Mouse (Mus musculus): ENCODE measurements around the gene Ablim2. TPM values are rescaled to one million over a fixed set of nuclear protein-coding genes. Genes with fewer than 3 reads are reported as not detected.

The Ablim2 gene
- polyA plus RNA-seq, 1 experiment from 2014 or later, result 4.1 TPM

DNA sequence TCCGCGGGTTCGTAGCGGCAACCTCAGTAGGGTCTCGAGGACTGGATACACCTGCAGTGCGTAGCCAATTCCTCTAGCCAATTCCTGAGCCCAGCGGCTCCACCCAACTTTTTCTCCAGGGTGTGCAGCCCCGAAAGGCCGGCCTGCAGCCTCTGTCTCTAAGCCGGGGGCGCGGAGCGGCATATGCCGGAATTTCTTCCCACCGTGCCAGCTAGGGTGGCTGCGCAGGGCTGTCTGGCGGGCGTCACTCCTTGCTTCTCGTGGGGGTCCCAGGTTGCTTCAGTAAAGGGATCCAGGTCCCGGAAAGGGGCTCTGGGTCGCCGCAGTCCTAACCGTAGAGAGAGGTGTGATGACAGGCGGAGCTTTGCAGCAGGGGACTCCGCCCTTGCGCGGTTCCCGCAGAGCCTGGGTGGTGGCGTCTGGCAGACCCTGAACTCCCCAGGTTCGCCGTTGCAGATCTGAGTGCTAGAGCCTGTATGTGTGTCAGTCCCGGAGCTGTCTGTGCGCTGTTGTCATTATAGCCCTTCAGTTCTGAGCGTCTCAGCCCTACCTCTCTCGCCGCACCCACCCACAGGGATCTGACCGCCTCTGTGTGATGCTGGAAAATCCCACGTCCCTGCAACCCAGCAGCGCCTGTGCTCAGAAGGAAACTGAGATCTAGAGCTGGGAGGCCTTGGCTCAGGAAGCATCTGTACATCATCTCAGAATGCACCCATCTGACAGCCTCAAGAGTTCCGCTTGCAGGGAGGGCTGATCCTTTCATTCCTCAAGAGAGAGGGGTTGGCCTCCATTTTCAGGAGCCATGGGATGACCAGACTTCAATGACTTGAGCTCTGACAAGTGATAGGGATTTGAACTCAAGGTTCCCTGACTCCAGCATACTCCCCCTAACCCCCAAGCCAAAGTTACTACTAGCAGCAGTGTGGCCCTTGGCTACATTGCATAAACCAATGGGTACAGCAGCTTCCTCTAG is 687 bp downstream of the Ablim2 start:
- Histone ChIP-seq H3K27me3 (replicated peaks) (peaks cover 39% of the 10 kb centered on the region), H3K36me3 (no peaks in the 10 kb centered on the region), H3K4me1 (replicated peaks) (peaks cover 12% of the 10 kb centered on the region), H3K9ac (peak overlapping the region; percentile 52), H3K9me3 (no peaks in the 10 kb centered on the region), H3K4me2 (replicated peaks) (peak overlapping the region; percentile 99), H3K4me3 (replicated peaks) (peak overlapping the region; percentile 61), H3K27ac (no peak overlapping the region)
- WGBS, result 2% methylated on average over 40 of the region's 40 CpGs
- ATAC-seq, result peak; percentile 29

DNA sequence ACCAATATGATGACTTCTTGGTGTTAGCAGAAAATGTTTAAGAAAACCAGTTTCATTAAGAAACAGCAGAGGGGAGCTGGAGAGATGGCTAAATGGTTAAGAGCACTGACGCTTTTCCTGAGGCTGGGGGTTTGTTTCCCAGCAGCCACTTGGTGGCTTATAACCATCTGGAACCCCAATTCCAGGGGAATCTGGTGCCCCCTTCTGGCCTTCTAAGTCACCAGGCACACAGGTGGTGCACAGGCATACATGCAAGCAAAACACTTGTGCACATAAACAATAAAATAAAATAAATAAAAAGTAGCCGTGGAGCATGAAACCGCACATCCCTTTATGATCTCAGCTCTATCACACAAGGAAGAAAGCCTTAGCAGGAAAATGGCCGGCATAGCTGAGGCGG is 3.6 kb downstream of the Ablim2 start:
- H3K9me3 ChIP-seq, result no peaks in the 10 kb centered on the region
- 71% methylated on average over 5 of the region's 5 CpGs for WGBS
- no peak overlapping the region for H3K4me2 ChIP-seq (replicated peaks)
- H3K27me3 ChIP-seq (replicated peaks), result peaks cover 30% of the 10 kb centered on the region
- no peak overlapping the region for H3K9ac ChIP-seq
- no peak overlapping the region for H3K27ac ChIP-seq
- H3K36me3 ChIP-seq, result no peaks in the 10 kb centered on the region
- peaks cover 13% of the 10 kb centered on the region for H3K4me1 ChIP-seq (replicated peaks)
- H3K4me3 ChIP-seq (replicated peaks), result no peak overlapping the region
- ATAC-seq, result no peak

DNA sequence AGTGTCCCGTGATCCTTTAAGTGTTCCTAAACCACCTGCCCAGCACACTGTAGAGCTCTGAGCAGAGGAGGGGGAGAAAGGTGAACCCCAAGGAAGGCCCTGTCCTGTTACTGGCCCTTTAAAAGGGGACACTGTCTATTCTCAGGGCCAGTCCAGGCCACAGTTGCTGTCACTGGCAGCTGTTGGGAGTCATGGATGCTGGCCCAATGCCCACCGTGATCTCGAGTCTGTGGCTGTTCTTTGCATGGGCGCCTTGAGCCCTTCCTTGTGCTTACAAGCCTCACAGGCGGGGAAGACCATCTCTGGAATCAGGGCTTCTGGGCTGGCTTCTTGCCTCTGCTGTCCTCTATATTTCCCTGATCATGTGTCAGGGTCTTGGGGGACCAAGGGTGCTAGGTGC is 4.7 kb downstream of the Ablim2 start:
- 60% methylated on average over 5 of the region's 5 CpGs for whole genome bisulfite sequencing

DNA sequence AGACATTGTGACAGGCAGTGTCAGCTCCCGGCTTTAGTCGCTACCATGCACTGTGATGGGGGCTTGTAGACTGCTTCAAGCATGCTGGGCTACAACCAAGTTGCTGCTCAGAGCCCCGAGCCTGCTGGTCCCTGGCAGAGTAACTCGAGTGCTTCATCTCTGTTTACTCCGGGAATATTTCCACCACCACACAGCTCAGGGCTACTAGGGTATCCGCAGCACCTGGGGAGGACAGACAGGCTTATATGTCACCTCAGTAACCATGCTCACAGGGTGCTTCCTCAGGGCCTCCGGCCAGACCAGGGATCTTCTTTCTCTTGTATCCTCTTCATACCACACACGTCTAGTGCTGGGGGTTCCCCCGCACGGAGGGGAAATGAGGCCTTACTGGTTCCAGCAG is 5.2 kb downstream of the Ablim2 start:
- Histone ChIP-seq H3K27me3 (replicated peaks) (peaks cover 23% of the 10 kb centered on the region), H3K4me2 (replicated peaks) (no peak overlapping the region), H3K4me3 (replicated peaks) (no peak overlapping the region), H3K9me3 (no peaks in the 10 kb centered on the region), H3K4me1 (replicated peaks) (peaks cover 13% of the 10 kb centered on the region), H3K36me3 (no peaks in the 10 kb centered on the region), H3K27ac (no peak overlapping the region), H3K9ac (no peak overlapping the region)
- WGBS, result 80% methylated on average over 10 of the region's 10 CpGs
- no peak for ATAC-seq

More for the DNA sequence above, 4.7 kb downstream of the Ablim2 start:
- Histone ChIP-seq H3K36me3 (no peaks in the 10 kb centered on the region), H3K4me3 (replicated peaks) (no peak overlapping the region), H3K4me2 (replicated peaks) (no peak overlapping the region), H3K9me3 (no peaks in the 10 kb centered on the region), H3K27ac (no peak overlapping the region), H3K9ac (no peak overlapping the region), H3K27me3 (replicated peaks) (peaks cover 28% of the 10 kb centered on the region), H3K4me1 (replicated peaks) (peaks cover 13% of the 10 kb centered on the region)
- no peak for ATAC-seq

DNA sequence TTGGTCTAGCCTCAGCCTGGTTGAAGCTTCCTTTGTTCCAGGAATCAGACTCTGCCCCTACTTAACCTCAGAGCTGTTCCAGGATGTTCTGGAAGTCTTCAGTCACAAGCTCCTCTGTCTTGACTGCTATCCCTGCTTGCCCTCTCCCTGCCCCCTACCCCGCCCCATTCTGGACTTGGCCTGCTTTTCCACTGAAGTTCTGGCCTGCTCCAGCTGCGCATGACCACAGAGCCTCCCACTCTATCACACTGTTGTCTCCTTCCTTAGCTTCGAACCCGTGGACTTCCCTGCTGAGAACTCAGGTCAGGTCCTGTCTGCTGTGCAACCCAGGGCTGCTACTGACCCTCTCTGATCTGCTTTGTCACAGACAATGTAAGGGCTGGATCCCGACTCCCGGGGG is 8.2 kb downstream of the Ablim2 start:
- no peak overlapping the region for H3K9ac ChIP-seq
- no peaks in the 10 kb centered on the region for H3K36me3 ChIP-seq
- ATAC-seq, result no peak
- no peaks in the 10 kb centered on the region for H3K27me3 ChIP-seq (replicated peaks)
- H3K4me1 ChIP-seq (replicated peaks), result 0 out of 2 replicates have a peak, but pooled peaks cover 4% of the 10 kb centered on the region
- no peak overlapping the region for H3K27ac ChIP-seq
- no peak overlapping the region for H3K4me2 ChIP-seq (replicated peaks)
- whole genome bisulfite sequencing, result 62% methylated on average over 6 of the region's 6 CpGs
- H3K4me3 ChIP-seq (replicated peaks), result no peak overlapping the region
- H3K9me3 ChIP-seq, result no peaks in the 10 kb centered on the region

DNA sequence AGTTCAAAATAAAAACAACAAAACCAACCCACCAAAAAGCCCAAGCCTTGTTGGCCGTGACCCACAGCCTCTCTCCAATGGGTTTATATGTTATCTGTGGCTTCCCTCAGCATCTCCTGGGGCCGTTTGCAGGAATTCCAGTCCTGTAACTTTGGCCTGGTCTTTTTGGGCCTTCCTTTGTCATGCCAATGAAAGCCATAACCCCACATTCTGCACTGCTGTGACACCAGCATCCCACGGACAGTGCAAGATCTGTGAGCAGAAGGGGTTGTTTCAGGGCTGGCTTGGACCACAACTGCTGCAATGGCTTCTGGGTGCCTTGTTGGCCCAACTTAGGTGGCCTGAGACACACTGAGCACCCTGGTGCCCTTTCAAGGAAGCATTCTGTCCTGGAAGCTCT is 10.8 kb downstream of the Ablim2 start:
- ATAC-seq, result no peak
- no peaks in the 10 kb centered on the region for H3K9me3 ChIP-seq
- H3K4me1 ChIP-seq (replicated peaks), result peaks cover 16% of the 10 kb centered on the region
- H3K27ac ChIP-seq, result no peak overlapping the region
- WGBS, result 79% methylated on average over 3 of the region's 3 CpGs
- H3K4me3 ChIP-seq (replicated peaks), result no peak overlapping the region
- H3K36me3 ChIP-seq, result no peaks in the 10 kb centered on the region
- no peaks in the 10 kb centered on the region for H3K27me3 ChIP-seq (replicated peaks)
- no peak overlapping the region for H3K9ac ChIP-seq
- no peak overlapping the region for H3K4me2 ChIP-seq (replicated peaks)

DNA sequence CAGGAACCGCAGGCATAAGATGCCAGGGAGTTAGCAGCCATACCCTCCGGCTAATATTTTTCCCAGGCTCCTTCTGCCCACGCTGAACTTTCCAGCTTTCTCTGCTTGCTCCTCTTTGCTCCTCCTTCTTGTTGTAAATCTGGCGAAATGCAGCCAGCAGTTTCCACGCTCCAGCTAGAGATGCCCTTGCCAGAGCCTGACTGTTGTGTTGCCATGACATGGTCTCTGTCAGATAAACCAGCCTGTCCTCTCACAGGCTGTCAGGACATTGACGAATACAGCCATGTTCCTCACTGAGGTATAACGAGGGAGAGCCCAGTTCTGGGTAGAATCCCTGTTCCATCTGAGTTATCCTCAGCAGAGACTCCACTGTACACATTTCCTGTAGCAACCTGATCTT is 11.3 kb downstream of the Ablim2 start:
- WGBS, result 84% methylated on average over 7 of the region's 7 CpGs
- no peak overlapping the region for H3K9ac ChIP-seq
- H3K4me2 ChIP-seq (replicated peaks), result no peak overlapping the region
- no peak for ATAC-seq
- H3K9me3 ChIP-seq, result no peaks in the 10 kb centered on the region
- no peak overlapping the region for H3K27ac ChIP-seq
- no peaks in the 10 kb centered on the region for H3K36me3 ChIP-seq
- no peak overlapping the region for H3K4me3 ChIP-seq (replicated peaks)
- H3K27me3 ChIP-seq (replicated peaks), result no peaks in the 10 kb centered on the region
- peaks cover 21% of the 10 kb centered on the region for H3K4me1 ChIP-seq (replicated peaks)

DNA sequence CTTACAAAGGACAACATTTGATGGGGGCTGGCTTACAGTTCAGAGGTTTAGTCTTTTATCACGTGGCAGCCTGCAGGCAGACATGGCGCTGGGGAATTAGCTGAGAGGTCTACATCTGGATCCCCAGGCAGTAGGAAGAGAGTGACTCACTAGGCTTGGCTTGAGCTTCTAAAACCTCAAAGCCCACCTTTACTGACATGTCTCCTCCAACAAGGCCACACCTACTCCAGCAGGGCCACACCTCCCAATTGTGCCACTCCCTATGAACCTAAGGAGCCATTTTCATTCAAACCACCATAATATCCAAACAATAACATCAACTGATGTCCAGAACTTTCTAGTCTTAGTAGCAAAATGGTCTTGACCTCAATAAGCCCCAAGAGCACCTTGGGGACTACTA is 12.6 kb downstream of the Ablim2 start:
- no peaks in the 10 kb centered on the region for H3K27me3 ChIP-seq (replicated peaks)
- WGBS, result 86% methylated on average over 2 of the region's 2 CpGs
- no peak overlapping the region for H3K9ac ChIP-seq
- no peak overlapping the region for H3K4me3 ChIP-seq (replicated peaks)
- H3K4me2 ChIP-seq (replicated peaks), result no peak overlapping the region
- peaks cover 27% of the 10 kb centered on the region for H3K4me1 ChIP-seq (replicated peaks)
- H3K36me3 ChIP-seq, result no peaks in the 10 kb centered on the region
- no peak for ATAC-seq
- H3K27ac ChIP-seq, result no peak overlapping the region
- no peaks in the 10 kb centered on the region for H3K9me3 ChIP-seq

DNA sequence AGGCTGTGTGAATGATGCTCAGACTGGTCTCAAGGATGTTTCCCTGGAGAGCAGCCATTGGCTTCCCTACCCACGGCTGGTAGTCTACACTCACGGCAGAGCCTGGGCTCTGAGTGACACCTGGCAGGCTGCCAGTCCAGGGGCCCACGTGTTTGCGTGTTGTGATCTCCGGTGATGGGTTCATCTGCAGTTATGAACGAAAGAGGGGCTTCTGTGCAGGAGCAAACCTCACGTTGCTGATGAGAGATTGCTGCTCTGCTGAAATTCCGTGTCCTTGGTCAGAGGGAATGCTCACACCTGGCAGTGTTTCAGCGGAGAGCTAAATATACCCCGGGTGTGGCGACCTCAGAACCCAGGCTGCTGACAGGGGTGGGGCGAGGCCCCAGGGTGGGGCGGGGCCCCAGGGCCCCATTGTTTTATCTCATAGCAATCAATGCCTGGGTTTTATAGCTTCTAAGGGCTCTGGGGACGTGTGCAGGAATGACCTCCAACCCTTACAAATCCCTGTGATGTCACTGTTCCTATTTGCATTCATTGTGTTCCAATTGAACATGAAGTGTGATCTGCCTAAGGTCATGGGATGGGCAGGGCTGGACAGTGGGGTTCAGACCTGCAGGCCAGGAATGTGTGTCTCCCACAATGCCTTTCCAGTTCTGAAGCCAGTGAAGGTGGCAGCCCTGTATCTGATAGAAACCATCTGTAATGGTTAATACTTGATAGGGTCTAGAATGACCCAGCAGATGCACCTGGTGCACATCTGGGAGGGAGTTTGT is 13.4 kb downstream of the Ablim2 start:
- peak; percentile 92 for ATAC-seq
- Histone ChIP-seq H3K4me3 (replicated peaks) (no peak overlapping the region), H3K27ac (peak overlapping the region; percentile 52; the same call in 1 of the 2 replicates), H3K4me1 (replicated peaks) (peaks cover 25% of the 10 kb centered on the region), H3K36me3 (no peaks in the 10 kb centered on the region), H3K4me2 (replicated peaks) (peak overlapping the region; percentile 39), H3K9me3 (no peaks in the 10 kb centered on the region), H3K27me3 (replicated peaks) (no peaks in the 10 kb centered on the region), H3K9ac (no peak overlapping the region)
- 46% methylated on average over 14 of the region's 14 CpGs for WGBS

DNA sequence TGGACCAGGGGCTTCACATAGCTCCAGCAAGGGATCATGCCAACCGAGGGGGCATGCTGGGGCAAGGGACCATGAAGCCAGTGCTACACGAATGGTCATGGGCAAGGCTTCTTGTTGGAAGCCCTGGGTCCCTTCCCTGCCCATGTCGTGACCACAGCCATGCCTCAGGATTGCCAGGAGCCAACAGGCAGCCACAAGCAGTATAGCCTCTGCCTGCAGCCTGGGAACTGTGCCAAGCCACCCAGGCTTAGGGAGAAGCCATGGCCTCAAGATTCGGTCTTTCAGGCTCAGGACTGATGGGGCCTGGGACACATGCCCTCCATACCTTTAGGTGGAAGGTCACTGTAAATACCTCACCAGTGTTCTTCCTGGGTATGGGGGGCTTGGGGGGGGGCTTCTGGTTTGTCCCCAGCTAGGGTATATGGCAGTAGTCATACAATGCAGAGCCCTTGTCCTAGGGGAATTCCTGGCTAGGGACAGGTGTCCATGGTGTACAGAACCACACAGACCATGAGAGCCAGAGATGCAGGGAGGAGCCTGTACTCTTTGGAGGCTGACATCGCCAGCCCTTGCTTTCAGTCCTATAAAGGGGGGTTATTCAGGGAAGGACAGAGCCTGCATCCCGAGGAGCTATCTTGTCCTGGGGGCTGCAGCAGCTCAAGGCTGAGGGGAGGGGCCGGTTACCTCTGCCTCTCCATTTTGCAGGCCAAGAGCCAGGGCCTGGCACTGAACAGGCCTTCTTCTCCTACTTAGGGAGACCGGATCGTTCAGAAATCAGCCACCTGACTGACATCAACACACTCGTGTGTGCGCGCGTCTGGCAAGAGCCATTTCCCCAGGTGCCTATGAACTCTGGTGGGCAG is 15.8 kb downstream of the Ablim2 start:
- ATAC-seq, result no peak
- Histone ChIP-seq H3K36me3 (no peaks in the 10 kb centered on the region), H3K9me3 (no peaks in the 10 kb centered on the region), H3K4me3 (replicated peaks) (no peak overlapping the region), H3K4me1 (replicated peaks) (peaks cover 25% of the 10 kb centered on the region), H3K27me3 (replicated peaks) (no peaks in the 10 kb centered on the region), H3K9ac (no peak overlapping the region), H3K4me2 (replicated peaks) (no peak overlapping the region), H3K27ac (no peak overlapping the region)
- WGBS, result 58% methylated on average over 13 of the region's 13 CpGs

DNA sequence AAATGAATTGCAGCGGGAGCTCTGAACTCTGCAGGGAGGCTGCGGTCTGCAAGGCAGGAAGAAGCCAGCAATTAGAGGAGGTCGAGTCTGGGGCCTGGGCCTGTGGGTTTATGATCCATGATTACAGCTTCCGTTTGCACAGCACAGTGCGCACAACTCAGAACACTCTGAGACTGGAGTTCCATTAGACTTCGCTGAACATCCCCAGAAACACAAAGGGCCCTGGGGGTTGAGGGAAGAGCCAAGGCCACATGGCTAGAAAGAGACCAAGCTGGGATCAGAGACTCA is 16.4 kb downstream of the Ablim2 start:
- peaks cover 23% of the 10 kb centered on the region for H3K4me1 ChIP-seq (replicated peaks)
- H3K36me3 ChIP-seq, result no peaks in the 10 kb centered on the region
- no peaks in the 10 kb centered on the region for H3K27me3 ChIP-seq (replicated peaks)
- no peaks in the 10 kb centered on the region for H3K9me3 ChIP-seq
- no peak overlapping the region for H3K4me2 ChIP-seq (replicated peaks)
- 27% methylated on average over 6 of the region's 6 CpGs for WGBS
- no peak overlapping the region for H3K4me3 ChIP-seq (replicated peaks)
- no peak overlapping the region for H3K9ac ChIP-seq
- H3K27ac ChIP-seq, result no peak overlapping the region
- ATAC-seq, result no peak

DNA sequence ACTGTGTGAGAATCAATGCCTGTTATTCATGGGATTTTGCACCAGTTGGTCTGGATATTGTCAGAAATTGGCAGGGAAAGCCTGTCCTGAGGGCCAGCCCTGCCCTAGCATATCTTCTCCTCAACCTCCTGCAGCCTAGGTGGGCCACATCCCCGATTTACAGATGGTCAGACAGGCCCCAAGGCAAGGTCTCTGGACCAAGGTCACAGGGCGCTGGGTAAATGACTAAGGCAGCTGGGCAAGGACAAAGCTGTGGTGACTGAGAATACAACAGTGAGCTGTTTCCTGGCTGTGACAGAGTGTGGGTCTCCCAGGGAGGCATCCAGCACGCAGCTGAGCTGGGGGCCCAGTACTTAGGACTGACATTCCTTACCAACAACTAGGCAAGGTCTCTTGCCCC is 23.4 kb downstream of the Ablim2 start:
- no peak overlapping the region for H3K27ac ChIP-seq
- H3K9ac ChIP-seq, result no peak overlapping the region
- 59% methylated on average over 3 of the region's 3 CpGs for WGBS

More for the DNA sequence above, 23.4 kb downstream of the Ablim2 start:
- ATAC-seq, result no peak
- H3K27me3 ChIP-seq (replicated peaks), result no peaks in the 10 kb centered on the region
- H3K4me2 ChIP-seq (replicated peaks), result no peak overlapping the region
- H3K4me3 ChIP-seq (replicated peaks), result no peak overlapping the region
- no peaks in the 10 kb centered on the region for H3K36me3 ChIP-seq
- no peaks in the 10 kb centered on the region for H3K9me3 ChIP-seq
- peaks cover 16% of the 10 kb centered on the region; the same call in 1 of the 2 replicates for H3K4me1 ChIP-seq (replicated peaks)

Data from intestine, embryonic 15.5 days (tissue).